Mouse (Mus musculus) CH12.LX (cell line): Measurements from ENCODE around the gene Ttyh3. TPM values are rescaled to one million over a fixed set of nuclear protein-coding genes. Genes with fewer than 3 reads are reported as not detected.

Experiments used
- DNase-seq: peaks from one replicate; pipeline ENCODE4 v3.0.0-alpha.2; 2013; ENCODE audit errors: extremely low read depth
- H3K27ac ChIP-seq: 2 replicates; pipeline ENCODE4 v1.5.1; 2012; ENCODE audit warnings: low read depth, mild to moderate bottlenecking, control low read depth, moderate library complexity; ENCODE audit not compliant: insufficient read depth
- H3K27me3 ChIP-seq: replicated peaks from 2 replicates; pipeline ENCODE3; 2012; ENCODE audit warnings: inconsistent platforms
- H3K36me3 ChIP-seq, 2 experiments: replicated peaks in 1 of 2; 2 replicates each; pipeline versions ENCODE3 to v1.6.1; 2012; ENCODE audit warnings: inconsistent platforms in 1 of 2, low read length in 1 of 2, mild to moderate bottlenecking in 1 of 2, mixed read lengths in 1 of 2, moderate library complexity in 1 of 2; ENCODE audit not compliant: control insufficient read depth in 1 of 2, insufficient read depth in 1 of 2
- H3K4me1 ChIP-seq, 2 experiments: 2 replicates each; pipeline ENCODE4 v1.6.1; 2012; ENCODE audit warnings: inconsistent platforms in 1 of 2, moderate library complexity in 1 of 2; ENCODE audit not compliant: insufficient read depth in 2 of 2, control insufficient read depth in 1 of 2
- H3K4me2 ChIP-seq: 2 replicates; pipeline ENCODE4 v1.6.1; 2012; ENCODE audit warnings: low read depth, mild to moderate bottlenecking, control low read depth; ENCODE audit not compliant: poor library complexity, insufficient read depth, severe bottlenecking
- H3K4me3 ChIP-seq, 3 experiments: fragments of 150-350 bp in 1 of 3; sonication (generic) in 1 of 3; replicated peaks in 1 of 3; 2 replicates each; pipeline versions ENCODE3 to v1.5.1; 2011 to 2012; ENCODE audit warnings: low read depth in 2 of 3, low read length in 2 of 3, mild to moderate bottlenecking in 2 of 3, moderate library complexity in 2 of 3, control low read depth in 1 of 3, improper control_type of control experiment in 1 of 3, inconsistent platforms in 1 of 3, mixed read lengths in 1 of 3; ENCODE audit not compliant: poor library complexity in 1 of 3
- H3K79me2 ChIP-seq: replicated peaks from 2 replicates; pipeline ENCODE4 v1.6.1; 2012; ENCODE audit warnings: mild to moderate bottlenecking, moderate library complexity; ENCODE audit not compliant: control insufficient read depth, poor library complexity, insufficient read depth, severe bottlenecking; ENCODE audit errors: extremely low read depth
- H3K9ac ChIP-seq: 2 replicates; pipeline ENCODE4 v1.6.1; 2012; ENCODE audit warnings: low read depth, mild to moderate bottlenecking, control low read depth, moderate library complexity; ENCODE audit not compliant: insufficient read depth
- H3K9me3 ChIP-seq: replicated peaks from 2 replicates; pipeline ENCODE3; 2012; ENCODE audit warnings: low read length, inconsistent platforms, mixed read lengths
- CTCF ChIP-seq, 2 experiments: IDR thresholded peaks in 1 of 2; conservative IDR thresholded peaks in 1 of 2; 2 replicates each; pipeline ENCODE4 v1.5.1; 2011 to 2012; ENCODE audit warnings: low read depth in 2 of 2, low read length in 2 of 2, improper control_type of control experiment in 1 of 2, inconsistent platforms in 1 of 2, mild to moderate bottlenecking in 1 of 2, moderate library complexity in 1 of 2
- E2F4 ChIP-seq: IDR thresholded peaks from 2 replicates; pipeline ENCODE4 v1.6.1; 2011; ENCODE audit warnings: low read depth, low read length, improper control_type of control experiment; ENCODE audit not compliant: insufficient replicate concordance
- ELF1 ChIP-seq: IDR thresholded peaks from 2 replicates; pipeline ENCODE4 v1.6.1; 2014; ENCODE audit warnings: low read depth, mild to moderate bottlenecking, inconsistent platforms, low read length, improper control_type of control experiment
- EP300 ChIP-seq: IDR thresholded peaks from 2 replicates; pipeline ENCODE4 v1.6.1; 2011; ENCODE audit warnings: low read length, improper control_type of control experiment
- HCFC1 ChIP-seq: IDR thresholded peaks from 2 replicates; pipeline ENCODE4 v1.6.1; 2012; ENCODE audit warnings: low read depth, mild to moderate bottlenecking, inconsistent platforms, low read length, improper control_type of control experiment
- IRF4 ChIP-seq: IDR thresholded peaks from 2 replicates; pipeline ENCODE4 v1.6.1; 2014; ENCODE audit warnings: low read depth, mild to moderate bottlenecking, inconsistent platforms, low read length, improper control_type of control experiment
- JUN ChIP-seq: IDR thresholded peaks from 2 replicates; pipeline ENCODE4 v1.6.1; 2011; ENCODE audit warnings: low read depth, mild to moderate bottlenecking, low read length, improper control_type of control experiment, moderate library complexity; ENCODE audit not compliant: insufficient read depth
- JUND ChIP-seq: conservative IDR thresholded peaks from 2 replicates; pipeline ENCODE4 v1.6.1; 2011; ENCODE audit warnings: low read depth, low read length, improper control_type of control experiment
- MAFK ChIP-seq: IDR thresholded peaks from 2 replicates; pipeline ENCODE4 v1.6.1; 2011; ENCODE audit warnings: low read length, improper control_type of control experiment; ENCODE audit not compliant: insufficient replicate concordance
- MAZ ChIP-seq: IDR thresholded peaks from 2 replicates; pipeline ENCODE4 v1.6.1; 2012; ENCODE audit warnings: low read depth, mild to moderate bottlenecking, inconsistent platforms, low read length, improper control_type of control experiment, moderate library complexity
- MEF2A ChIP-seq: IDR thresholded peaks from 2 replicates; pipeline ENCODE4 v1.6.1; 2014; ENCODE audit warnings: low read depth, mild to moderate bottlenecking, inconsistent platforms, low read length, improper control_type of control experiment, borderline replicate concordance
- MXI1 ChIP-seq: IDR thresholded peaks from 2 replicates; pipeline ENCODE4 v1.6.1; 2011; ENCODE audit warnings: mild to moderate bottlenecking, low read depth, low read length, improper control_type of control experiment
- NRF1 ChIP-seq: IDR thresholded peaks from 2 replicates; pipeline ENCODE4 v1.6.1; 2014; ENCODE audit warnings: low read depth, mild to moderate bottlenecking, inconsistent platforms, low read length, improper control_type of control experiment, moderate library complexity
- PAX5 ChIP-seq: IDR thresholded peaks from 2 replicates; pipeline ENCODE4 v1.6.1; 2012; ENCODE audit warnings: low read length, inconsistent platforms, mixed read lengths
- POLR2A ChIP-seq: IDR thresholded peaks from 2 replicates; pipeline ENCODE4 v1.6.1; 2011; ENCODE audit warnings: low read depth, mild to moderate bottlenecking, improper control_type of control experiment, low read length
- POLR2AphosphoS2 ChIP-seq: IDR thresholded peaks from 2 replicates; pipeline ENCODE4 v1.6.1; 2011; ENCODE audit warnings: low read depth, low read length, improper control_type of control experiment
- RAD21 ChIP-seq: IDR thresholded peaks from 2 replicates; pipeline ENCODE4 v1.6.1; 2011; ENCODE audit warnings: low read depth, mild to moderate bottlenecking, low read length, improper control_type of control experiment, moderate library complexity
- RCOR1 ChIP-seq: conservative IDR thresholded peaks from 2 replicates; pipeline ENCODE4 v1.6.1; 2012; ENCODE audit warnings: low read depth, mild to moderate bottlenecking, inconsistent platforms, low read length, improper control_type of control experiment
- SIN3A ChIP-seq: IDR thresholded peaks from 2 replicates; pipeline ENCODE4 v1.6.1; 2012; ENCODE audit warnings: low read length, improper control_type of control experiment, inconsistent platforms
- SMC3 ChIP-seq: IDR thresholded peaks from 2 replicates; pipeline ENCODE4 v1.6.1; 2011; ENCODE audit warnings: low read depth, low read length, improper control_type of control experiment
- UBTF ChIP-seq: IDR thresholded peaks from 2 replicates; pipeline ENCODE4 v1.6.1; 2012; ENCODE audit warnings: low read depth, mild to moderate bottlenecking, inconsistent platforms, low read length, improper control_type of control experiment, moderate library complexity
- USF1 ChIP-seq: IDR thresholded peaks from 2 replicates; pipeline ENCODE4 v1.6.1; 2014; ENCODE audit warnings: low read depth, mild to moderate bottlenecking, inconsistent platforms, low read length, improper control_type of control experiment
- USF2 ChIP-seq: conservative IDR thresholded peaks from 2 replicates; pipeline ENCODE4 v1.6.1; 2011; ENCODE audit warnings: low read depth, low read length, improper control_type of control experiment
- dilution Hi-C: fragments of 300-500 bp; cut with MboI; formaldehyde crosslinking; loops from 2 replicates; pipeline ENCODE4 v1.14.3; 2020; ENCODE audit warnings: low sequenced_read_pairs; ENCODE audit not compliant: extremely low pct_unique_long_range_greater_than_20kb, extremely low pct_ligation_motif_present
- in situ Hi-C: fragments of 300-500 bp; cut with MboI; formaldehyde crosslinking; loops from 3 replicates; pipeline ENCODE4 v1.14.3; 2019; ENCODE audit warnings: low sequenced_read_pairs, low pct_ligation_motif_present, low pct_unique_long_range_greater_than_20kb, mixed read lengths
- polyA plus RNA-seq: library from polyadenylated mRNA; unstranded; fragments of >175 nt; gene quantifications from 2 replicates; pipeline ENCODE4 v1.2.1, GENCODE M21; 2012; ENCODE audit warnings: low read depth; ENCODE audit not compliant: insufficient read length
- total RNA-seq, 2 experiments: library from RNA; depleted of rRNA; stranded (reverse); fragments of 300-350 nt in 1 of 2; fragments of >200 nt in 1 of 2; gene quantifications; 2 replicates each; pipeline ENCODE4 v1.2.3; 2012 to 2014

Gene Ttyh3
- total and polyA plus RNA-seq, 3 experiments, result 0.31 to 6.3 (median 1.4) TPM

DNA sequence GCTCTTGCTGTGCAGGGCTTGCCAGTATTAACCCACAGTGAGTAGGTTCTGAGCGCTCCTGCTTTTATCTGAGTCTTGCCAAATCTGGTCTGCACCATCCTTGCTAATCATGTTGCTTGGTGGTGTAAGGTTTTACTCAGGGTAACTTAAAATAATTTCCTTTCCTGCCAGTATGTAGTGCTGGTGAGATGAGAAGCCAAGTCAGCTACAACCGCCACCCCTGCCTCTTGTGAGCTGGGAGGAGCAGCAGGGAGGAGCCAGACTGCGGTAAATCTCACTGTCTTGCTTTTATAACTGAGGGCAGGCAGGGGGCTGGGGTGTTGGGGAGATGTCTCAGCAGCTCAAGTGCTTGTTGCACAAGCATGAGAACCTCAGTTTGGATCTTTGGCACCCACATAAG is 39.6 kb upstream of the Ttyh3 start:
- no peak overlapping the region for H3K4me2 ChIP-seq
- H3K79me2 ChIP-seq, result no peaks in the 10 kb centered on the region
- no peak for DNase-seq
- H3K27ac ChIP-seq, result no peak overlapping the region
- no peak overlapping the region for H3K9ac ChIP-seq
- no peak for TF ChIP-seq ELF1
- no peak for TF ChIP-seq PAX5
- TF ChIP-seq JUND, result no peak
- no peak for TF ChIP-seq JUN
- no peak for TF ChIP-seq CTCF (conservative IDR thresholded peaks at IDR 0.05 in 1 of 2, IDR thresholded peaks at IDR 0.05 in 1 of 2; ENCODE audit: low read depth in 2 of 2, low read length in 2 of 2)
- TF ChIP-seq MAZ, result no peak
- TF ChIP-seq SMC3, result no peak
- TF ChIP-seq USF2, result no peak
- no peak for TF ChIP-seq MAFK
- TF ChIP-seq HCFC1, result no peak
- no peak for TF ChIP-seq SIN3A
- TF ChIP-seq IRF4, result no peak
- no peak for TF ChIP-seq RCOR1
- TF ChIP-seq MEF2A, result no peak
- H3K4me1 ChIP-seq, result peaks cover 0 to 4% of the 10 kb centered on the region in 2 experiments; a peak in 2 of 4 replicates
- dilution Hi-C loops (no loop called here), in situ Hi-C loops (no loop called here)
- no peaks in the 10 kb centered on the region for H3K27me3 ChIP-seq
- no peaks in the 10 kb centered on the region for H3K9me3 ChIP-seq
- H3K4me3 ChIP-seq, result no peak overlapping the region
- peaks cover 18 to 65% of the 10 kb centered on the region in 2 experiments for H3K36me3 ChIP-seq

DNA sequence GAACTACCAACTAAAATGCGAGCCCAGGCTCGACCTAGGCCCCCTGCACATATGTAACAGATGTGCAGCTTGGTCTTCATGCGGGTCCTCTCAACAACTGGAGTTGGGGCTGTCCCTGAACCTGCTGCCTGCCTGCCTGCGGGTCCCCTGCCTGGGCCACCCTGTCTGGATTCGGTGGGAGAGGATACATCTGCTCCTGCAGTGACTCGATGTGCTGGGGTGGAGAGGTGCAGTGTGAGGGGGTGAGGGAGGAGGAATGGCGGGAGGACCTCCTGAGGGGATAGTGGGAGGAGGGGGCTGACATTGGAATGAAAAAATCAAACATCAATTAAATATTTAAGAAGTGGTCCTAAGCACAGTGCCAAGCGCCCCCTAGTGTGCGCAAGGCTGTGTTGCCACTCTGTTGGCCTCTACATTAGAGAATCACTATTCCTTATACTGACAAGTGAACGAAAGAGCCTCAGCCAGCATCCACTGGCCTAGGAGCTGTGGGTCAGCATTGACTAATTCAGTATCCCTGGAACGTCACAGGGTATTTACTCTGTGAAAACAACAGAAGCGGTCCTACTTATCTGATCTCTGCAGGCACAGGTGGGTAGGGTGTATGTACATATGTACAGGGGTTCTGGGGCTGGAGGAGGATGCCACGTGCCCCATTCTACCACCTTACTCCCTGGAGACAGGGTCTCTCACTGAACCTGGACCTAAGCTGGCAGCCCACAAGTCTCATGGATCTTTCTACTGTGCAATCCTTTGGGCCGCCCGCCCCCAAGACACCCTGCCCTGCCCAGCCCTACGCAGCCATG is 35.7 kb upstream of the Ttyh3 start:
- TF ChIP-seq RAD21, result peak; percentile 66
- no peak for TF ChIP-seq E2F4
- TF ChIP-seq IRF4, result no peak
- no peak for TF ChIP-seq USF1
- TF ChIP-seq EP300, result no peak
- TF ChIP-seq CTCF (conservative IDR thresholded peaks at IDR 0.05 in 1 of 2, IDR thresholded peaks at IDR 0.05 in 1 of 2; ENCODE audit: low read depth in 2 of 2, low read length in 2 of 2), result peak; percentile 79 to 80
- TF ChIP-seq JUN, result no peak
- TF ChIP-seq SMC3, result peak; percentile 65
- no peak for TF ChIP-seq POLR2AphosphoS2
- no peak for TF ChIP-seq UBTF
- no peak for TF ChIP-seq NRF1
- no peak for TF ChIP-seq POLR2A
- no peak for TF ChIP-seq MXI1
- no peak for TF ChIP-seq HCFC1
- Histone ChIP-seq H3K9me3 (no peaks in the 10 kb centered on the region), H3K4me1 (peaks cover 0 to 6% of the 10 kb centered on the region in 2 experiments; a peak in 2 of 4 replicates), H3K79me2 (no peaks in the 10 kb centered on the region), H3K27me3 (no peaks in the 10 kb centered on the region), H3K4me3 (no peak overlapping the region), H3K27ac (no peak overlapping the region), H3K9ac (no peak overlapping the region), H3K4me2 (no peak overlapping the region), H3K36me3 (peaks cover 14 to 58% of the 10 kb centered on the region in 2 experiments)
- no peak for DNase-seq
- dilution Hi-C loops (no loop called here), in situ Hi-C loops (no loop called here)
